Mouse (Mus musculus): ENCODE measurements around the gene B3galt6.

The B3galt6 gene

GRCm38 (mm10) chr4:155992241-155992905 lies at the start of gene B3galt6, which contains the start of gene Sdf4:
Gene B3galt6 (minus strand): TSS chr4:155992649.
Gene Sdf4 (plus strand): TSS chr4:155992872.
- peak; percentile 93 for DNase-seq

GRCm38 (mm10) chr4:156034901-156035300 lies 42.5 kb upstream of the B3galt6 start:
- no peak for DNase-seq

- DNase-seq = no peak
These were observed 41.9 kb upstream of the B3galt6 start for GRCm38 (mm10) chr4:156034301-156034700.

- no peak for DNase-seq
These were observed 41.1 kb upstream of the B3galt6 start for GRCm38 (mm10) chr4:156033476-156034119.

GRCm38 (mm10) chr4:156032856-156033255 lies 40.4 kb upstream of the B3galt6 start:
- DNase-seq = no peak

- DNase-seq = peak; percentile 81
These were observed 39.3 kb upstream of the B3galt6 start for GRCm38 (mm10) chr4:156031593-156032391.

GRCm38 (mm10) chr4:156031255-156031592 lies 38.8 kb upstream of the B3galt6 start:
- DNase-seq = no peak

- no peak for DNase-seq
These were observed 38.2 kb upstream of the B3galt6 start for GRCm38 (mm10) chr4:156030651-156031118.

- DNase-seq = no peak
These were observed 36.1 kb upstream of the B3galt6 start for GRCm38 (mm10) chr4:156028580-156028979.

- peak; percentile 72 for DNase-seq
These were observed 33.6 kb upstream of the B3galt6 start, which contains the start of gene Tnfrsf18 for GRCm38 (mm10) chr4:156026013-156026412. Gene Tnfrsf18 (plus strand): TSS chr4:156026164.

- DNase-seq = no peak
These were observed 31.7 kb upstream of the B3galt6 start for GRCm38 (mm10) chr4:156024184-156024583.

- DNase-seq = no peak
These were observed 31.1 kb upstream of the B3galt6 start for GRCm38 (mm10) chr4:156023520-156023919.

GRCm38 (mm10) chr4:156021942-156022419 lies 29.5 kb upstream of the B3galt6 start:
- no peak for DNase-seq

- no peak for DNase-seq
These were observed 28.9 kb upstream of the B3galt6 start for GRCm38 (mm10) chr4:156021381-156021780.

GRCm38 (mm10) chr4:156019771-156020170 lies 27.3 kb upstream of the B3galt6 start:
- DNase-seq = no peak

- DNase-seq = no peak
These were observed 22.0 kb upstream of the B3galt6 start for GRCm38 (mm10) chr4:156014436-156014835.

- DNase-seq = peak; percentile 54
These were observed 21.2 kb upstream of the B3galt6 start, which contains the start of gene Tnfrsf4 for GRCm38 (mm10) chr4:156013637-156014036. Gene Tnfrsf4 (plus strand): TSS chr4:156013843.

- no peak for DNase-seq
These were observed 15.9 kb upstream of the B3galt6 start for GRCm38 (mm10) chr4:156008369-156008768.

GRCm38 (mm10) chr4:156004109-156004508 lies 11.7 kb upstream of the B3galt6 start:
- no peak for DNase-seq

- no peak for DNase-seq
These were observed 1.2 kb upstream of the B3galt6 start for GRCm38 (mm10) chr4:155993606-155994005.

- DNase-seq = peak; percentile 94
These were observed 578 bp upstream of the B3galt6 start for GRCm38 (mm10) chr4:155992906-155993547.

GRCm38 (mm10) chr4:155991908-155992230 lies 580 bp downstream of the B3galt6 start:
- no peak for DNase-seq

All from right cerebral cortex, postnatal 25 days (tissue).